Mouse (Mus musculus): ENCODE results near the gene Gm20696. TPM values are rescaled to one million over a fixed set of nuclear protein-coding genes. Genes with fewer than 3 reads are reported as not detected.

The Gm20696 gene
- polyA plus RNA-seq, 1 experiment from 2014 or later, result 7.5 TPM

- Histone ChIP-seq H3K4me3 (ENCODE audit: low read length) (no peak overlapping the region), H3K9me3 (ENCODE audit: control insufficient read depth, low read length) (no peaks in the 10 kb centered on the region), H3K27ac (ENCODE audit: low read depth, low read length) (peak overlapping the region; percentile 73; the same call in 1 of the 2 replicates), H3K9ac (ENCODE audit: low read depth, low read length) (no peak overlapping the region), H3K36me3 (ENCODE audit: control insufficient read depth, insufficient read depth, low read length) (no peaks in the 10 kb centered on the region), H3K27me3 (ENCODE audit: control insufficient read depth, insufficient read depth, low read length) (no peaks in the 10 kb centered on the region), H3K4me1 (ENCODE audit: control insufficient read depth, insufficient read depth, low read length) (peaks cover 20% of the 10 kb centered on the region), H3K4me2 (replicated peaks; ENCODE audit: low read depth, low read length) (no peak overlapping the region)
- WGBS, result 46% methylated on average over 7 of the region's 7 CpGs
- ATAC-seq (ENCODE audit: low FRiP score, low TSS enrichment), result no peak
These were observed 46.1 kb downstream of the Gm20696 start for GRCm38 (mm10) chr6:99620471-99620870.

GRCm38 (mm10) chr6:99619964-99620363 is 46.6 kb downstream of the Gm20696 start:
- Histone ChIP-seq H3K9ac (ENCODE audit: low read depth, low read length) (no peak overlapping the region), H3K4me2 (replicated peaks; ENCODE audit: low read depth, low read length) (no peak overlapping the region), H3K4me3 (ENCODE audit: low read length) (no peak overlapping the region), H3K9me3 (ENCODE audit: control insufficient read depth, low read length) (no peaks in the 10 kb centered on the region), H3K36me3 (ENCODE audit: control insufficient read depth, insufficient read depth, low read length) (no peaks in the 10 kb centered on the region), H3K27ac (ENCODE audit: low read depth, low read length) (peak overlapping the region; percentile 73; the same call in 1 of the 2 replicates), H3K27me3 (ENCODE audit: control insufficient read depth, insufficient read depth, low read length) (no peaks in the 10 kb centered on the region), H3K4me1 (ENCODE audit: control insufficient read depth, insufficient read depth, low read length) (peaks cover 25% of the 10 kb centered on the region)
- no peak for ATAC-seq (ENCODE audit: low FRiP score, low TSS enrichment)
- 34% methylated on average over 8 of the region's 8 CpGs for WGBS

GRCm38 (mm10) chr6:99619466-99619865 is 47.1 kb downstream of the Gm20696 start:
- H3K27ac ChIP-seq (ENCODE audit: low read depth, low read length), result no peak overlapping the region; the same call in 1 of the 2 replicates
- 12% methylated on average over 8 of the region's 8 CpGs for WGBS
- no peaks in the 10 kb centered on the region for H3K36me3 ChIP-seq (ENCODE audit: control insufficient read depth, insufficient read depth, low read length)
- H3K9me3 ChIP-seq (ENCODE audit: control insufficient read depth, low read length), result no peaks in the 10 kb centered on the region
- H3K4me1 ChIP-seq (ENCODE audit: control insufficient read depth, insufficient read depth, low read length), result peaks cover 26% of the 10 kb centered on the region
- no peaks in the 10 kb centered on the region for H3K27me3 ChIP-seq (ENCODE audit: control insufficient read depth, insufficient read depth, low read length)
- ATAC-seq (ENCODE audit: low FRiP score, low TSS enrichment), result peak; percentile 82; the same call in 1 of the 2 replicates
- no peak overlapping the region for H3K4me3 ChIP-seq (ENCODE audit: low read length)
- no peak overlapping the region for H3K9ac ChIP-seq (ENCODE audit: low read depth, low read length)
- H3K4me2 ChIP-seq (replicated peaks; ENCODE audit: low read depth, low read length), result no peak overlapping the region

- Histone ChIP-seq H3K9ac (ENCODE audit: low read depth, low read length) (no peak overlapping the region), H3K27me3 (ENCODE audit: control insufficient read depth, insufficient read depth, low read length) (no peaks in the 10 kb centered on the region), H3K4me2 (replicated peaks; ENCODE audit: low read depth, low read length) (no peak overlapping the region), H3K9me3 (ENCODE audit: control insufficient read depth, low read length) (no peaks in the 10 kb centered on the region), H3K4me1 (ENCODE audit: control insufficient read depth, insufficient read depth, low read length) (peaks cover 19% of the 10 kb centered on the region), H3K27ac (ENCODE audit: low read depth, low read length) (no peak overlapping the region), H3K4me3 (ENCODE audit: low read length) (no peak overlapping the region), H3K36me3 (ENCODE audit: control insufficient read depth, insufficient read depth, low read length) (no peaks in the 10 kb centered on the region)
- WGBS, result 60% methylated on average over 7 of the region's 7 CpGs
- no peak for ATAC-seq (ENCODE audit: low FRiP score, low TSS enrichment)
These were observed 48.7 kb downstream of the Gm20696 start for GRCm38 (mm10) chr6:99617867-99618266.

GRCm38 (mm10) chr6:99617415-99617814 is 49.2 kb downstream of the Gm20696 start:
- Histone ChIP-seq H3K36me3 (ENCODE audit: control insufficient read depth, insufficient read depth, low read length) (no peaks in the 10 kb centered on the region), H3K4me2 (replicated peaks; ENCODE audit: low read depth, low read length) (no peak overlapping the region), H3K4me3 (ENCODE audit: low read length) (no peak overlapping the region), H3K9me3 (ENCODE audit: control insufficient read depth, low read length) (no peaks in the 10 kb centered on the region), H3K4me1 (ENCODE audit: control insufficient read depth, insufficient read depth, low read length) (peaks cover 19% of the 10 kb centered on the region), H3K9ac (ENCODE audit: low read depth, low read length) (no peak overlapping the region), H3K27ac (ENCODE audit: low read depth, low read length) (no peak overlapping the region), H3K27me3 (ENCODE audit: control insufficient read depth, insufficient read depth, low read length) (no peaks in the 10 kb centered on the region)
- no peak for ATAC-seq (ENCODE audit: low FRiP score, low TSS enrichment)
- WGBS, result 86% methylated on average over 1 of the region's 1 CpGs

GRCm38 (mm10) chr6:99615272-99615751 is 51.3 kb downstream of the Gm20696 start:
- Histone ChIP-seq H3K9ac (ENCODE audit: low read depth, low read length) (no peak overlapping the region), H3K36me3 (ENCODE audit: control insufficient read depth, insufficient read depth, low read length) (no peaks in the 10 kb centered on the region), H3K4me2 (replicated peaks; ENCODE audit: low read depth, low read length) (no peak overlapping the region), H3K27me3 (ENCODE audit: control insufficient read depth, insufficient read depth, low read length) (no peaks in the 10 kb centered on the region), H3K9me3 (ENCODE audit: control insufficient read depth, low read length) (no peaks in the 10 kb centered on the region), H3K27ac (ENCODE audit: low read depth, low read length) (no peak overlapping the region; the same call in 1 of the 2 replicates), H3K4me3 (ENCODE audit: low read length) (no peak overlapping the region), H3K4me1 (ENCODE audit: control insufficient read depth, insufficient read depth, low read length) (peaks cover 19% of the 10 kb centered on the region)
- no peak; the same call in 1 of the 2 replicates for ATAC-seq (ENCODE audit: low FRiP score, low TSS enrichment)
- WGBS, result 17% methylated on average over 10 of the region's 10 CpGs

- no peak overlapping the region for H3K27ac ChIP-seq (ENCODE audit: low read depth, low read length)
- no peak overlapping the region for H3K9ac ChIP-seq (ENCODE audit: low read depth, low read length)
- H3K4me1 ChIP-seq (ENCODE audit: control insufficient read depth, insufficient read depth, low read length), result peaks cover 15% of the 10 kb centered on the region
These were observed 51.9 kb downstream of the Gm20696 start for GRCm38 (mm10) chr6:99614566-99615271.

GRCm38 (mm10) chr6:99611866-99612265 is 54.7 kb downstream of the Gm20696 start:
- Histone ChIP-seq H3K4me3 (ENCODE audit: low read length) (no peak overlapping the region), H3K27ac (ENCODE audit: low read depth, low read length) (no peak overlapping the region), H3K9me3 (ENCODE audit: control insufficient read depth, low read length) (no peaks in the 10 kb centered on the region), H3K4me1 (ENCODE audit: control insufficient read depth, insufficient read depth, low read length) (peaks cover 8% of the 10 kb centered on the region; the same call in 1 of the 2 replicates), H3K36me3 (ENCODE audit: control insufficient read depth, insufficient read depth, low read length) (no peaks in the 10 kb centered on the region), H3K4me2 (replicated peaks; ENCODE audit: low read depth, low read length) (no peak overlapping the region), H3K27me3 (ENCODE audit: control insufficient read depth, insufficient read depth, low read length) (no peaks in the 10 kb centered on the region), H3K9ac (ENCODE audit: low read depth, low read length) (no peak overlapping the region)
- ATAC-seq (ENCODE audit: low FRiP score, low TSS enrichment), result no peak
- WGBS, result 61% methylated on average over 6 of the region's 6 CpGs

More at GRCm38 (mm10) chr6:99614566-99615271, 51.9 kb downstream of the Gm20696 start:
- WGBS, result 35% methylated on average over 17 of the region's 17 CpGs
- H3K9me3 ChIP-seq (ENCODE audit: control insufficient read depth, low read length), result no peaks in the 10 kb centered on the region
- H3K27me3 ChIP-seq (ENCODE audit: control insufficient read depth, insufficient read depth, low read length), result no peaks in the 10 kb centered on the region
- no peak overlapping the region for H3K4me2 ChIP-seq (replicated peaks; ENCODE audit: low read depth, low read length)
- no peak overlapping the region for H3K4me3 ChIP-seq (ENCODE audit: low read length)
- H3K36me3 ChIP-seq (ENCODE audit: control insufficient read depth, insufficient read depth, low read length), result no peaks in the 10 kb centered on the region
- no peak; the same call in 1 of the 2 replicates for ATAC-seq (ENCODE audit: low FRiP score, low TSS enrichment)
